Mouse (Mus musculus) forebrain, embryonic 15.5 days (tissue): ENCODE measurements at regions not wholly inside any gene's neighbourhood (a gene's known extent, or its start where the extent isn't known, plus 50 kb on each side); places are given as distances from the start of the nearest gene placed in this dataset.
"Not testable (repeated sequence)": the region's sequence is repeated elsewhere in the genome, so short reads cannot be mapped to it uniquely, and the experiment has no call there.

Experiments used
- ATAC-seq: fragments of 200-750 bp; cut with Nextera tagmentation; replicated peaks from 2 replicates; pipeline ENCODE4 v1.8.0; 2017; ENCODE audit warnings: mild to moderate bottlenecking, moderate TSS enrichment, moderate library complexity
- H3K27ac ChIP-seq: fragments of 300-500 bp; sonication (generic); replicated peaks from 2 replicates; pipeline ENCODE4 v1.5.1; 2015; ENCODE audit warnings: mild to moderate bottlenecking, inconsistent platforms
- H3K27me3 ChIP-seq: fragments of 300-500 bp; sonication (generic); 2 replicates; pipeline ENCODE4 v1.6.1; 2015; ENCODE audit warnings: inconsistent platforms
- H3K36me3 ChIP-seq: fragments of 300-500 bp; sonication (generic); 2 replicates; pipeline ENCODE4 v1.6.1; 2015; ENCODE audit warnings: mild to moderate bottlenecking, inconsistent platforms
- H3K4me1 ChIP-seq: fragments of 300-500 bp; sonication (generic); 2 replicates; pipeline ENCODE4 v1.6.1; 2015; ENCODE audit warnings: inconsistent platforms
- H3K4me2 ChIP-seq: fragments of 300-500 bp; sonication (generic); replicated peaks from 2 replicates; pipeline ENCODE4 v1.6.1; 2015; ENCODE audit warnings: mild to moderate bottlenecking, inconsistent platforms
- H3K4me3 ChIP-seq: fragments of 300-500 bp; sonication (generic); 2 replicates; pipeline ENCODE4 v1.5.1; 2015; ENCODE audit warnings: mild to moderate bottlenecking, inconsistent platforms
- H3K9ac ChIP-seq: fragments of 300-500 bp; sonication (generic); replicated peaks from 2 replicates; pipeline ENCODE4 v1.6.1; 2015; ENCODE audit warnings: mild to moderate bottlenecking, inconsistent platforms
- H3K9me3 ChIP-seq: fragments of 300-500 bp; sonication (generic); 2 replicates; pipeline ENCODE4 v1.6.1; 2016; ENCODE audit warnings: inconsistent platforms
- WGBS: fragments of 180-500 bp; shearing (Covaris S2); methylation state at CpG from one replicate; pipeline ENCODE4 v1.1.7; 2015; ENCODE audit warnings: mixed read lengths; 5-methylcytosine and 5-hydroxymethylcytosine counted together

- Histone ChIP-seq H3K4me3 (no peak overlapping the region), H3K9me3 (no peaks in the 10 kb centered on the region), H3K27ac (no peak overlapping the region), H3K4me1 (no peaks in the 10 kb centered on the region), H3K9ac (no peak overlapping the region), H3K36me3 (no peaks in the 10 kb centered on the region), H3K27me3 (no peaks in the 10 kb centered on the region), H3K4me2 (no peak overlapping the region)
- no peak for ATAC-seq
- WGBS, result 94% methylated on average over 1 of the region's 1 CpGs
Observed at GRCm38 (mm10) chr5:28798361-28798760, 331.3 kb upstream of the Shh start.

DNA sequence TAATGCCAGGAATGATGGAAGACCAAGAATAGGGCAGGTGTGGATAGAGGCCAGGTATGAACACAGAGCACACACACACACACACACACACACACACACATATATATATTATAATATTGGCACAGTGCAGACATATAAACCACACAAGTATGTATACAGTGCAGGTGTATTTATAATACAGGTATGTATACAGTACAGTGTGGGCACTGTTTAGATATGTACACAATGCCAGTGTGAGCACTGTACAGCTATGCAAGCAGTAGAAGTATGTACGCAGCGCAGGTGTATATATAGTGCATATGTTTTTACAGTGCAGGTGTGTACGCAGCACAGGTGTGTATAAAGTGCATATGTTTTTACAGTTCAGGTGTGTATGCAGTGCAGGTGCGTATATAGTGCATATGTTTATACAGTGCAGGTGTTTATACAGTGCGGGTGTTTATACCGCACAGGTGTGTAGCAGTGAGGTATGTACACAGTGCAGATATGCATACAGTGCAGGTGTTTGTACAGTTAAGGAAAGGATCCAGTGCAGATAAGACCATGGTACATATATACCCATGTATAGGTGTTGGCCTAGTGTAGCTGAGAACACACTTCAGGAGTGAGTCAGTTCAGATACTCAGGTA lies 328.2 kb upstream of the Shh start:
- 96% methylated on average over 6 of the region's 6 CpGs for WGBS
- H3K4me3 ChIP-seq, result no peak overlapping the region
- no peak overlapping the region for H3K4me2 ChIP-seq
- no peaks in the 10 kb centered on the region for H3K9me3 ChIP-seq
- H3K9ac ChIP-seq, result no peak overlapping the region
- ATAC-seq, result 0 out of 2 replicates have a peak, but pooled peaks have one; percentile 23
- no peaks in the 10 kb centered on the region for H3K36me3 ChIP-seq
- H3K4me1 ChIP-seq, result no peaks in the 10 kb centered on the region
- H3K27ac ChIP-seq, result no peak overlapping the region
- no peaks in the 10 kb centered on the region for H3K27me3 ChIP-seq

DNA sequence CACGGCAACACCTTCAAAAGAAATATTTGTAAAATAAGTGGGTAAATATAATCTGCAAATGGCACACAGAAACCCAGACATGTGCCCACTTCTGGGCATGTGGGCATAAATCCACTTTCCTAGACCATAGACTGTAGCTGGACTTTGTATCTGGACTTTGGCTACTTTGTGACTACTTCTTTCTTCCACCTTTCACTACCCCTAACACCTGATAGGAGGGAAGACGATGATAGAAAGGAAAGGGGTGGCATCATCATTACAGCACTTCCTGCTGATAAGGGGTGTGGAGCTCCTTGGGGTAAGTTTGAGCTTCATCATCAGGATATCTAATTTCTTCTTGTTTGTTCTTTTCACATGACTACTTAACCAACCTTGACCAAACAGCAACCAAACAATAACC lies 326.7 kb upstream of the Shh start:
- no peaks in the 10 kb centered on the region for H3K36me3 ChIP-seq
- no peak overlapping the region for H3K9ac ChIP-seq
- no peaks in the 10 kb centered on the region for H3K9me3 ChIP-seq
- no peaks in the 10 kb centered on the region for H3K27me3 ChIP-seq
- ATAC-seq, result no peak
- H3K4me2 ChIP-seq, result no peak overlapping the region
- no peak overlapping the region for H3K27ac ChIP-seq
- H3K4me1 ChIP-seq, result no peaks in the 10 kb centered on the region
- no peak overlapping the region for H3K4me3 ChIP-seq
- 92% methylated on average over 2 of the region's 2 CpGs for WGBS

- Histone ChIP-seq H3K4me3 (no peak overlapping the region), H3K9ac (no peak overlapping the region)
- WGBS, result 37% methylated on average over 11 of the region's 11 CpGs
Observed at GRCm38 (mm10) chr5:28785347-28786060, 318.4 kb upstream of the Shh start.

GRCm38 (mm10) chr5:28784339-28784966 lies 317.4 kb upstream of the Shh start:
- Histone ChIP-seq H3K9ac (no peak overlapping the region), H3K27ac (no peak overlapping the region), H3K9me3 (no peaks in the 10 kb centered on the region), H3K27me3 (no peaks in the 10 kb centered on the region), H3K36me3 (no peaks in the 10 kb centered on the region), H3K4me1 (no peaks in the 10 kb centered on the region), H3K4me3 (no peak overlapping the region), H3K4me2 (no peak overlapping the region)
- 90% methylated on average over 6 of the region's 6 CpGs for WGBS
- no peak for ATAC-seq

More at GRCm38 (mm10) chr5:28785347-28786060, 318.4 kb upstream of the Shh start:
- no peaks in the 10 kb centered on the region for H3K36me3 ChIP-seq
- no peak overlapping the region for H3K4me2 ChIP-seq
- ATAC-seq, result no peak
- H3K4me1 ChIP-seq, result no peaks in the 10 kb centered on the region
- no peaks in the 10 kb centered on the region for H3K27me3 ChIP-seq
- H3K9me3 ChIP-seq, result no peaks in the 10 kb centered on the region
- H3K27ac ChIP-seq, result no peak overlapping the region

GRCm38 (mm10) chr5:28775648-28776359 lies 308.7 kb upstream of the Shh start:
- Histone ChIP-seq H3K4me3 (no peak overlapping the region), H3K4me2 (no peak overlapping the region), H3K9me3 (no peaks in the 10 kb centered on the region), H3K27me3 (no peaks in the 10 kb centered on the region), H3K36me3 (no peaks in the 10 kb centered on the region), H3K27ac (no peak overlapping the region), H3K9ac (no peak overlapping the region), H3K4me1 (no peaks in the 10 kb centered on the region)
- ATAC-seq, result no peak
- 90% methylated on average over 2 of the region's 2 CpGs for WGBS

GRCm38 (mm10) chr5:28771796-28772195 lies 304.7 kb upstream of the Shh start:
- H3K9ac ChIP-seq, result no peak overlapping the region
- no peak overlapping the region for H3K27ac ChIP-seq
- WGBS, result 40% methylated on average over 1 of the region's 1 CpGs
- no peaks in the 10 kb centered on the region for H3K4me1 ChIP-seq
- H3K9me3 ChIP-seq, result no peaks in the 10 kb centered on the region
- H3K36me3 ChIP-seq, result no peaks in the 10 kb centered on the region
- H3K4me2 ChIP-seq, result no peak overlapping the region
- no peak overlapping the region for H3K4me3 ChIP-seq
- no peaks in the 10 kb centered on the region for H3K27me3 ChIP-seq
- ATAC-seq, result no peak

- H3K27ac ChIP-seq, result no peak overlapping the region
- no peak overlapping the region for H3K4me2 ChIP-seq
- H3K9me3 ChIP-seq, result no peaks in the 10 kb centered on the region
- H3K9ac ChIP-seq, result no peak overlapping the region
- no peak for ATAC-seq
- no peaks in the 10 kb centered on the region for H3K4me1 ChIP-seq
- no peak overlapping the region for H3K4me3 ChIP-seq
- WGBS, result 84% methylated on average over 6 of the region's 6 CpGs
- H3K27me3 ChIP-seq, result no peaks in the 10 kb centered on the region
- no peaks in the 10 kb centered on the region for H3K36me3 ChIP-seq
Observed at GRCm38 (mm10) chr5:28756171-28756948, 289.3 kb upstream of the Shh start.

DNA sequence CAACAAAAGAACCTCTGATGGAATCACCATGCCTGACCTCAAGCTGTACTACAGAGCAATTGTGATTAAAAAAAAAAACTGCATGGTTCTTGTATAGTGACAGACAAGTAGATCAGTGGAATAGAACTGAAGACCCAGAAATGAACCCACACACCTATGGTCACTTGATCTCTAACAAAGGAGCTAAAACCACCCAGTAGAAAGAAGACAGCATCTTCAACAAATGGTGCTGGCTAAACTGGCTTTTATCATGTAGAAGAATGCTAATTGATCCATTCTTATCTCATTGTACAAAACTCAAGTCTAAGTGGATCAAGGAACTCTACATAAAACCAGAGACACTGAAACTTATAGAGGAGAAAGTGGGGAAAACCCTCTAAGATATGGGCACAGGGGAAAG lies 284.8 kb upstream of the Shh start:
- H3K4me1 ChIP-seq, H3K9me3 ChIP-seq, H3K27ac ChIP-seq, H3K36me3 ChIP-seq, H3K4me3 ChIP-seq, ATAC-seq, H3K9ac ChIP-seq, H3K4me2 ChIP-seq, H3K27me3 ChIP-seq: not testable (repeated sequence)

DNA sequence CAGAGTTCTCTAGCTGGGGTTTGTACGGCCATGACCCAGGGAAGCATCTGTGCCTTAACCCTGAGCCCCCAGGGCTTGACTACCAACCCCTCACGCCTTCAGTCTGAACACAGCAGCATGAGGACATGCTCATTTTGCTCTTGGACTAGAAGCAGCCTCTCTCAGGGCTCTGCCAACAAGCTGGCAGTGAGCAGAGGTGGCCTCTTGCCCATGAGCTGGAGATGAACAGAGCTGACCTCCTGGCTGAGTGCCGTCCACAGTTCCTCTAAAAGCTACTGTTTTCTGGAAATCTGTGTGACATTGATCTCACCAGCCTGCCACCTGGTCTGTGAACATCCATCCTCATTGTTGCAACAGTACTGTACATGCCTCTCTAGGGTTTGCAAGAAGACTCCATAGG lies 267.7 kb upstream of the Shh start:
- Histone ChIP-seq H3K27me3 (no peaks in the 10 kb centered on the region), H3K27ac (no peak overlapping the region), H3K36me3 (no peaks in the 10 kb centered on the region), H3K4me2 (no peak overlapping the region), H3K4me3 (no peak overlapping the region), H3K9me3 (no peaks in the 10 kb centered on the region), H3K9ac (no peak overlapping the region), H3K4me1 (no peaks in the 10 kb centered on the region)
- WGBS, result 88% methylated on average over 3 of the region's 3 CpGs
- no peak for ATAC-seq

DNA sequence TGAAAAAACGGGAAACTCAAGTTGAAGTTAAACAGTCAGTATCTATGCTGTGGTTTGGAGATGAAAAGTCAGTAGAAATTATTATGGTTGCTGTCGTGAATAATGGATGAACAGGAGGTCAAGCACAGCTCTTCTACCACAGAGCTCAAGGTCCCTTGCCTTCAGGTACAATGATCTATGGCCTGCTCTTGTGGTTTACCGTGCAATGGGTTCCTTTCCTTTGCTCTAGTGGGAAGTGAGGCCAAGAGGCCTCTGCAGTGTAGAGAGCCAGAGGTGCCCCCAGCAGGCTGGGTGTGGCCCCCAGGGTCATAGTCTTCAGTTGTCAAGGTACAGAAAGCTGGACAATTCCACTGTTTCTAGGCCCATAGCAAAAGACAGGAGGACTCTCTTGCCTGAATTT lies 255.0 kb upstream of the Shh start:
- Histone ChIP-seq H3K36me3 (no peaks in the 10 kb centered on the region), H3K9me3 (no peaks in the 10 kb centered on the region), H3K9ac (no peak overlapping the region), H3K4me1 (no peaks in the 10 kb centered on the region), H3K4me3 (no peak overlapping the region), H3K4me2 (no peak overlapping the region), H3K27me3 (no peaks in the 10 kb centered on the region), H3K27ac (no peak overlapping the region)
- 87% methylated on average over 3 of the region's 3 CpGs for WGBS
- no peak for ATAC-seq

GRCm38 (mm10) chr5:28714978-28715377 lies 247.9 kb upstream of the Shh start:
- H3K27ac ChIP-seq, result no peak overlapping the region
- H3K4me2 ChIP-seq, result no peak overlapping the region
- no peak overlapping the region for H3K4me3 ChIP-seq
- WGBS, result 85% methylated on average over 4 of the region's 4 CpGs
- H3K4me1 ChIP-seq, result no peaks in the 10 kb centered on the region
- H3K9me3 ChIP-seq, result no peaks in the 10 kb centered on the region
- no peak overlapping the region for H3K9ac ChIP-seq
- no peaks in the 10 kb centered on the region for H3K27me3 ChIP-seq
- no peaks in the 10 kb centered on the region for H3K36me3 ChIP-seq
- ATAC-seq, result no peak
